Mouse (Mus musculus) limb, embryonic 11.5 days (tissue): ENCODE measurements around the gene Ablim1. TPM values are rescaled to one million over a fixed set of nuclear protein-coding genes. Genes with fewer than 3 reads are reported as not detected.

Source experiments
- ATAC-seq: fragments of 200-750 bp; cut with Nextera tagmentation; 2 replicates; pipeline ENCODE4 v1.8.0; 2017; ENCODE audit warnings: low read depth; ENCODE audit not compliant: insufficient number of reproducible peaks, low FRiP score, low TSS enrichment
- DNase-seq: peaks from one replicate; pipeline ENCODE4 v3.0.0-alpha.2; 2015; ENCODE audit warnings: low spot score
- H3K27ac ChIP-seq: fragments of 300-500 bp; sonication (generic); replicated peaks from 2 replicates; pipeline ENCODE4 v1.5.1; 2014; ENCODE audit warnings: low read depth, mild to moderate bottlenecking, low read length
- H3K27me3 ChIP-seq: fragments of 300-500 bp; sonication (generic); 2 replicates; pipeline ENCODE4 v1.6.1; 2014; ENCODE audit warnings: mild to moderate bottlenecking, low read length, mixed read lengths; ENCODE audit not compliant: control insufficient read depth, insufficient read depth
- H3K36me3 ChIP-seq: fragments of 300-500 bp; sonication (generic); 2 replicates; pipeline ENCODE4 v1.6.1; 2014; ENCODE audit warnings: mild to moderate bottlenecking, low read length, moderate library complexity, mixed read lengths; ENCODE audit not compliant: control insufficient read depth, insufficient read depth
- H3K4me1 ChIP-seq: fragments of 300-500 bp; sonication (generic); 2 replicates; pipeline ENCODE4 v1.6.1; 2014; ENCODE audit warnings: low read length, mixed read lengths; ENCODE audit not compliant: control insufficient read depth, insufficient read depth
- H3K4me2 ChIP-seq: fragments of 300-500 bp; sonication (generic); 2 replicates; pipeline ENCODE4 v1.6.1; 2014; ENCODE audit warnings: low read depth, mild to moderate bottlenecking, moderate library complexity; ENCODE audit not compliant: severe bottlenecking
- H3K4me3 ChIP-seq: fragments of 300-500 bp; sonication (generic); 2 replicates; pipeline ENCODE4 v1.5.1; 2014; ENCODE audit warnings: low read depth, low read length
- H3K9ac ChIP-seq: fragments of 300-500 bp; sonication (generic); 2 replicates; pipeline ENCODE4 v1.6.1; 2014; ENCODE audit warnings: mild to moderate bottlenecking, low read length
- H3K9me3 ChIP-seq: fragments of 300-500 bp; sonication (generic); 2 replicates; pipeline ENCODE4 v1.6.1; 2016; ENCODE audit warnings: low read length; ENCODE audit not compliant: control insufficient read depth
- WGBS: fragments of 180-500 bp; shearing (Covaris S2); extraction: QIAGEN DNeasy Blood & Tissue Kit; methylation state at CpG from one replicate; pipeline ENCODE4 v1.1.7; 2014; 5-methylcytosine and 5-hydroxymethylcytosine counted together
- polyA plus RNA-seq: library from polyadenylated mRNA; unstranded; fragments of >200 nt; fragmentation: Nextera tagmentation; extraction: Ambion mirVana; gene quantifications from 2 replicates; pipeline ENCODE4 v1.2.1, GENCODE M21; 2014

The Ablim1 gene
- polyA plus RNA-seq, 1 experiment from 2014 or later = 16.8 TPM

DNA sequence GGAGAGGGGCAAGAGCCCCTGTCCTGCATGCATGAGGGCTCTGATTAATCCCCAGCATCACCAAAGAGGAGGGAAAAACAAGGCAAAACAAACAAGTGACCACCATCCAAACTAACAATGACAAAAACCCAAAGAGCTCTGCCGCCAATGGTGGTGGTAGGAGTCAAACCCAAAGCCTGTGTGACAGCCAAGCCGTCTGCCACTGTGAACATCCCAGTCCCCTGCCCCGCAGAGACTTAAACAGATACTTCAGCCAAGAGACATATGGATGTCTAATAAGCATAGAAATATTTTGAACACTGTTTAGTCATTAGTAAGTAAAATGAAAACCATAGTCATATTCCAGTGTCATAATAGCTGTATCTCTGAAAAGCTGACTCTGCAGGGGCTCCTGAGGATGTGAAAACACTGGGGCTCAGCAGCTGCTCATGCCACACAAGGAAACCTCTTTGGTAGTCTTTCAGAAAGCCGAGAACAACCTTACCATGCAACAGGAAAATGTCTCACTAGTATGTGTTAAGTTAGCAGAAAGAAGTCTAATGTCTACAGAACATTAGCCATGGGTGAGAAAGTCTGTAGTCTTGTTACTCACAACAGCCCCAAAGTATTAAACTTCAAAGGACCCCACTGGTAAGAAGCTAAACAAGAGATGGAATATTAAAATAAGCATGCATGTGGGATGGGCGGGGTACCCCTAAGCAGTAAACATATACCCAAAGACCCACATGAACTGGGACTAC is 221.6 kb downstream of the Ablim1 start:
- no peak for DNase-seq
- 92% methylated on average over 5 of the region's 5 CpGs for WGBS
- no peak overlapping the region for H3K4me3 ChIP-seq
- H3K4me1 ChIP-seq = no peaks in the 10 kb centered on the region
- no peak for ATAC-seq
- H3K27ac ChIP-seq = no peak overlapping the region
- no peaks in the 10 kb centered on the region for H3K9me3 ChIP-seq
- H3K27me3 ChIP-seq = no peaks in the 10 kb centered on the region
- no peaks in the 10 kb centered on the region for H3K36me3 ChIP-seq
- H3K4me2 ChIP-seq = no peak overlapping the region
- no peak overlapping the region for H3K9ac ChIP-seq

DNA sequence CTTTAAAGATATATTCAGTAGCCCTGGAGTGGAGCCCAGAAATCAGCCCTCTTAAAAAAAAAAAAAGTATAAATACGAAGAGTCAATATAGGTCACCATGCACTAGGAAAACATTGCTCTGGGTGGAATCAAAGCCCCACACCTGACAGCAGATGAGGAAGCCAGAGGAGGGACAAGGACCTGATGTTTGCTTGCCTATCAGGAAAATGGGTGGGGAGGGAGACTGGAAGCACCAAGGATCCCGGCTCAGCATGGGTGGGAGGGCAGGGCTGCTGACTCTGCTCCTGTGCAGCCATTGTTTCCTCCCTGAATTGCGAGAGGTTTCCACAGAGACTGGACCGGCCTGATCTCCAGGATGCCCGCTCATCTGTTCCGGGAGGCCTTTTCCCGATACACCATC is 223.4 kb downstream of the Ablim1 start:
- H3K4me1 ChIP-seq = no peaks in the 10 kb centered on the region
- no peak overlapping the region for H3K4me2 ChIP-seq
- H3K9ac ChIP-seq = no peak overlapping the region
- ATAC-seq (no peak), DNase-seq (no peak)
- H3K9me3 ChIP-seq = no peaks in the 10 kb centered on the region
- no peaks in the 10 kb centered on the region for H3K27me3 ChIP-seq
- no peaks in the 10 kb centered on the region for H3K36me3 ChIP-seq
- H3K4me3 ChIP-seq = no peak overlapping the region
- H3K27ac ChIP-seq = no peak overlapping the region
- WGBS = 90% methylated on average over 7 of the region's 7 CpGs

DNA sequence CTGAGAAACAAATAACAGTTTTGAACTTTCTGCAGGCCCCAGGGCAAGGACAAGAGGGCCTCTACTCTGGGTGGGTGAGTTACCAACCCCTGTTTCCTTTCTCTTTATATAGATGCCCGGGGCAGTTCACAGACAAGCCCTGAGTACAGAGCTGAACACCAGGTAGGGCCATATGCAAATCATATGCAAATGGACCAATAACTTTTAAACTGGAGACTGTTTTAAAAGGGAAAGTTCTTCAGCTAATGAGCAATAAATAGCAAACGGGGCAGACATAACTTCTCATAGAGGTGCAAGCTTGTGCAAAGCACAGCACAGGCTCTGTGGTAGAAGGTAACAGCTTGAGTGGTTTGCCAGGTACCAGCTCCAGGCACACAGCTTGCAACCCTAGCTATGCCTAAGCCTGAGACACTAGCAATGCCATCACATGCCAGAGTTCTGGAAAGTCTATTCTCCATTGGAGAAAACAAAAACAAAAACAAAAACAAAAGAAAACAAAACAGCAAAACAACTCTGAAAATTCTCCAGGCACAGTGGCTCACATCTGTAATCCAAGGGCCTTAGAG is 225.8 kb downstream of the Ablim1 start:
- Histone ChIP-seq H3K27ac (no peak overlapping the region), H3K9me3 (no peaks in the 10 kb centered on the region), H3K27me3 (no peaks in the 10 kb centered on the region), H3K9ac (no peak overlapping the region), H3K4me2 (no peak overlapping the region), H3K4me3 (no peak overlapping the region), H3K36me3 (no peaks in the 10 kb centered on the region), H3K4me1 (no peaks in the 10 kb centered on the region)
- DNase-seq (no peak), ATAC-seq (no peak)
- WGBS = 62% methylated on average over 2 of the region's 2 CpGs

DNA sequence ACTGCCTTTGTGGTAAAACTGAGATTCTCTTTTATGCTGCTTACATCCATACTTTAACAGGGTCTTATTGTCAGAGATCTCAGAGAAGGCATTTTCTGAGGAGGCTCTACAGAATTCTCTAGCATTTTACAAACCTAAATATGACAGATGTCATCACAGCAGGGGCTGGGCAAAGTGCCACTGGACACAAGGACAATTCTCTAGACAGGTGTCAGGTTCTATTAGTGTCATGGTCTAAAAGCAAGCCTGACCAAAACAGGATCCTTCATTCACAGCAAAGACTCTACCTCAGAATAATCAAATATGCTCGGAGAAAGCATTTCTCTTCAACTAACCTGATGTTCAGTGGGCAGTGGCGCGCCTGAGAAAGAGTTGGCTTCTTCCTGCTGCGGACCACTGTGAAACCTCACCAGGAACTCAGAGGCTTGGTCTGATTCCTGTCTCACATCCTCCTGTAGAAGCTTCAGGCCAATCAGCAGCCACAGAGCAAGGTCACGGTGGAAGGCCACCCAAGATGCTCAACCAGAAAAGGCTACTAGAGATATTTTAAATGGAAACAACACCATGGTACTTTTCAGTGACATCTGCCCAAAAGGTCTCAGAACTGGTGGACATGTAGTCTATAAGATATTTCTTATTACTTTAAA is 230.1 kb downstream of the Ablim1 start:
- no peak overlapping the region for H3K27ac ChIP-seq
- no peaks in the 10 kb centered on the region for H3K9me3 ChIP-seq
- H3K4me2 ChIP-seq = no peak overlapping the region
- no peak overlapping the region for H3K9ac ChIP-seq
- no peaks in the 10 kb centered on the region for H3K36me3 ChIP-seq
- no peaks in the 10 kb centered on the region for H3K27me3 ChIP-seq
- DNase-seq = no peak
- ATAC-seq = no peak
- no peak overlapping the region for H3K4me3 ChIP-seq
- 95% methylated on average over 5 of the region's 5 CpGs for WGBS
- H3K4me1 ChIP-seq = no peaks in the 10 kb centered on the region

DNA sequence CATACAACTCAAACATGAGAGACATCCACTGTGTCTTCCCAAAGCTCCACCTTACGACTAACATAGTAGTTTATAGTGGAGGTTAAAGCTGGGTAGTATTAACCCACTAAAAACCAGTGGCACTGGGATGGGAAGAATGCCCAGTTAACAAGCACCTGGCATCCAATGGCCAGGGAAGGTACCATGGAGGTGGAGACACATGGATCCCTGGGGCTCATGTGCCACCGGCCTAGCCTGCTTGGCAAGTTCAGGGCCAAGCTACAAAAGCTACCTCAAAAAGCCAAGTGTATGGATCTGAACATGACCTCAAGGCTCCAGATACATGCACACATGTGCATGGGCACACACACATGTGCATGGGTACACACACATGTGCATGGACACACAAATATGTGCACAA is 230.8 kb downstream of the Ablim1 start:
- Histone ChIP-seq H3K4me2 (no peak overlapping the region), H3K9ac (no peak overlapping the region), H3K36me3 (no peaks in the 10 kb centered on the region), H3K27ac (no peak overlapping the region), H3K27me3 (no peaks in the 10 kb centered on the region), H3K4me1 (no peaks in the 10 kb centered on the region), H3K4me3 (no peak overlapping the region), H3K9me3 (no peaks in the 10 kb centered on the region)
- 95% methylated on average over 2 of the region's 2 CpGs for WGBS
- no peak for DNase-seq
- ATAC-seq = no peak

DNA sequence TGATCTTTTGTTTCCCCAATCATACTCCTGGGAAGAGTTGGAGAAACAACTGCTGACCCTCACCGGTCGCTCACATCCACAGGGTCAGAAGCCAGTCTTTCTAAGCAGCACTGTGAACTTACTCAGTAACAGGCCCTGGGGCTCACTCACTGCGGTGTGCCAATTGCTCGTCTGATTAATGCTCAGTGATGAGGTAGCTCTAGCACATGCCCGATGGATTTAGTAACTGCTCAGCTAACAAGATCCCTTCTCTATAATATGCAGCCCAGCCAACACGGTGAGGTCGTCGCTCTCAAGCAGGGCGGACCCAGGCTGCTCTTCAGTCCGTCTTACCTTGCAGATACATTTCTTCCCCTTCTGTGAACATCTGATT is 231.6 kb downstream of the Ablim1 start:
- no peak overlapping the region for H3K4me3 ChIP-seq
- no peaks in the 10 kb centered on the region for H3K9me3 ChIP-seq
- H3K4me2 ChIP-seq = no peak overlapping the region
- no peaks in the 10 kb centered on the region for H3K27me3 ChIP-seq
- peaks cover under 1% of the 10 kb centered on the region; the same call in 1 of the 2 replicates for H3K4me1 ChIP-seq
- ATAC-seq (no peak), DNase-seq (no peak)
- no peak overlapping the region for H3K27ac ChIP-seq
- H3K9ac ChIP-seq = no peak overlapping the region
- 61% methylated on average over 10 of the region's 10 CpGs for WGBS
- no peaks in the 10 kb centered on the region for H3K36me3 ChIP-seq

DNA sequence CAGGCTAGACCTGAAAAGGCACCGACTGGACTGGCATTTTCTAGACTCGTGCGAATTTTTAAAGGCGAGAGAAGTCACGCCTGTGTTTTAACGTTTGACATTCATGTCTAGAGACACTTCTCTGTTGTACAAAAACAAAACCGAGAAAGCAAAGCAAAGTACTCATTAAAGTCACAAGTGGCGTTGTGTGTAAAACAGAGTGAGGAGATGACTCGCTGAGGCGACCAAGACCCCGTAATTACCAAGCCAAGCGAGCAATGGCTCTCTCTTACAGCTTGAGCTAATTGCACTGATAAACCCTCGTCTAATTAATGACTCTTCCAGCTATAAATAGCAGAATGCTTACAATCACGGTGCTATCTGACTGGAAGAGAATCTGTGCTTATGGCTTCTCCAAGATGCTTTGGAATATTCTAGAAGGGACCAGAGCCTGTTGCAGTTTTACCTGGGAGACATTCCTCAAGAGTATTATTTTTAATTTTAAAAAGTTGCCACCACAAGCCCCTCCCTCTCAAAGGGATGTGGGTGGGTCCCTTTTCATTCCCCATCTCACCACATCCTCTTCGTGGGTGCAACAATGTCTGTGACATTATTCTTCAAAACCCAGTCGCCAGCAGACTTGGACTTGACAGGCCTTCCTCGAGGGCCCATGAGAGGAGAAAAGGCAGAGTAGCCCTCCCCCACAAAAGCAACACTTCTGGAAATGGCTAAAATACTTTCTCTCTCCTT is 232.1 kb downstream of the Ablim1 start:
- 52% methylated on average over 17 of the region's 17 CpGs for WGBS
- no peak overlapping the region for H3K9ac ChIP-seq
- no peak overlapping the region for H3K4me2 ChIP-seq
- peaks cover 4% of the 10 kb centered on the region; the same call in 1 of the 2 replicates for H3K4me1 ChIP-seq
- H3K27me3 ChIP-seq = 0 out of 2 replicates have a peak, but pooled peaks cover 3% of the 10 kb centered on the region
- ATAC-seq (no peak), DNase-seq (no peak)
- H3K9me3 ChIP-seq = no peaks in the 10 kb centered on the region
- no peaks in the 10 kb centered on the region for H3K36me3 ChIP-seq
- no peak overlapping the region for H3K4me3 ChIP-seq
- H3K27ac ChIP-seq = no peak overlapping the region

DNA sequence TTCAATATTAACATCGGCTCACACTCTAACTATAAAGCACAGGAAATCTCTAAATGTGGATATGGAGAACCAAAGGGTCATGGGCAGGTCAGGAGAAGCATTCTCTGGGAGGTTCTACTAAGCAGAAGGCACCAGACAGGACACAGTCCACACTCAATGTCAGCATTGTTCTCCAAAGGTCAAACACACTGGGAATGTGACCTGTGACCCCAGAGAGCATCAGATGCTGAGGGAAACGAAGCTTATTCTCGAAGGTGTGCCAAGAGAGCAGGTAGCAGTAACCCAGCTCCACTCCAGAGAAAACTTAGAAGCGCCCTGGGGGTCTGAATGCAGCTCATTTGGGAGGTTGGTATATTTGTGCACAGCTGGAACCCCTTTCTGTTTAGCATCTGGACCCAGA is 233.2 kb downstream of the Ablim1 start:
- no peak overlapping the region for H3K27ac ChIP-seq
- WGBS = 49% methylated on average over 4 of the region's 4 CpGs
- H3K9ac ChIP-seq = no peak overlapping the region
- H3K4me2 ChIP-seq = no peak overlapping the region
- H3K27me3 ChIP-seq = peaks cover 8% of the 10 kb centered on the region; the same call in 1 of the 2 replicates
- ATAC-seq (no peak), DNase-seq (no peak)
- H3K4me1 ChIP-seq = peaks cover 4% of the 10 kb centered on the region; the same call in 1 of the 2 replicates
- no peak overlapping the region for H3K4me3 ChIP-seq
- no peaks in the 10 kb centered on the region for H3K36me3 ChIP-seq
- no peaks in the 10 kb centered on the region for H3K9me3 ChIP-seq
